Mouse (Mus musculus) ES-E14 (cell line): ENCODE results near the gene Kcnj9. TPM values are rescaled to one million over a fixed set of nuclear protein-coding genes. Genes with fewer than 3 reads are reported as not detected.

ENCODE experiments used
- DNase-seq: peaks from one replicate; pipeline ENCODE4 v3.0.0-alpha.2; 2013; ENCODE audit warnings: low read depth, low spot score
- H3K27ac ChIP-seq: 2 replicates; pipeline ENCODE4 v1.5.1; 2012; ENCODE audit warnings: low read depth, mild to moderate bottlenecking, low read length, moderate library complexity, mixed read lengths; ENCODE audit not compliant: poor library complexity, insufficient read depth, severe bottlenecking
- H3K36me3 ChIP-seq: 2 replicates; pipeline ENCODE4 v1.6.1; 2012; ENCODE audit warnings: mild to moderate bottlenecking, low read length, moderate library complexity, mixed read lengths; ENCODE audit not compliant: control insufficient read depth, poor library complexity, insufficient read depth, severe bottlenecking
- H3K4me1 ChIP-seq, 2 experiments: fragments of 150-350 bp in 1 of 2; sonication (generic) in 1 of 2; 2 replicates each; pipeline ENCODE4 v1.6.1; 2012; ENCODE audit warnings: low read length in 2 of 2, mild to moderate bottlenecking in 1 of 2, mixed read lengths in 1 of 2; ENCODE audit not compliant: control insufficient read depth in 2 of 2, insufficient read depth in 2 of 2, poor library complexity in 1 of 2
- H3K4me3 ChIP-seq, 2 experiments: fragments of 150-350 bp in 1 of 2; sonication (generic) in 1 of 2; 2 replicates each; pipeline ENCODE4 v1.5.1; 2012; ENCODE audit warnings: low read length in 2 of 2, low read depth in 1 of 2, mild to moderate bottlenecking in 1 of 2, mixed read lengths in 1 of 2; ENCODE audit not compliant: insufficient read depth in 1 of 2, poor library complexity in 1 of 2, severe bottlenecking in 1 of 2
- H3K9ac ChIP-seq: 2 replicates; pipeline ENCODE4 v1.6.1; 2012; ENCODE audit warnings: low read depth, mild to moderate bottlenecking, low read length, mixed read lengths; ENCODE audit not compliant: poor library complexity, insufficient read depth, severe bottlenecking
- H3K9me3 ChIP-seq: fragments of 150-350 bp; sonication (generic); 2 replicates; pipeline ENCODE4 v1.6.1; 2012; ENCODE audit warnings: low read depth, mild to moderate bottlenecking, low read length; ENCODE audit not compliant: control insufficient read depth, insufficient read depth
- CHD2 ChIP-seq: IDR thresholded peaks from 2 replicates; pipeline ENCODE4 v1.6.1; 2014; ENCODE audit warnings: mild to moderate bottlenecking, low read depth, low read length, inconsistent platforms
- HCFC1 ChIP-seq: IDR thresholded peaks from 2 replicates; pipeline ENCODE4 v1.6.1; 2012; ENCODE audit warnings: low read length, inconsistent platforms, borderline replicate concordance; ENCODE audit not compliant: insufficient read depth
- MAFK ChIP-seq: IDR thresholded peaks from 2 replicates; pipeline ENCODE4 v1.6.1; 2014; ENCODE audit warnings: mild to moderate bottlenecking, low read depth, low read length, inconsistent platforms; ENCODE audit not compliant: insufficient read depth
- ZC3H11A ChIP-seq: IDR thresholded peaks from 2 replicates; pipeline ENCODE4 v1.6.1; 2012; ENCODE audit warnings: low read depth, mild to moderate bottlenecking, inconsistent platforms, low read length, borderline replicate concordance
- ZNF384 ChIP-seq: IDR thresholded peaks from 2 replicates; pipeline ENCODE4 v1.6.1; 2012; ENCODE audit warnings: low read depth, low read length, inconsistent platforms
- in situ Hi-C, 2 experiments: fragments of 600-800 bp; cut with MboI; formaldehyde crosslinking; loops; one replicate each; pipeline ENCODE4 v1.15.1; 2025; ENCODE audit warnings: low sequenced_read_pairs in 2 of 2, inconsistent platforms in 1 of 2; ENCODE audit not compliant: unreplicated experiment in 2 of 2
- total RNA-seq: library from RNA; depleted of rRNA; stranded (reverse); fragments of 300-350 nt; gene quantifications from 2 replicates; pipeline ENCODE4 v1.2.3, GENCODE M21; 2012

Kcnj9 gene
- total RNA-seq, 1 experiment, result 1.2 TPM

DNA sequence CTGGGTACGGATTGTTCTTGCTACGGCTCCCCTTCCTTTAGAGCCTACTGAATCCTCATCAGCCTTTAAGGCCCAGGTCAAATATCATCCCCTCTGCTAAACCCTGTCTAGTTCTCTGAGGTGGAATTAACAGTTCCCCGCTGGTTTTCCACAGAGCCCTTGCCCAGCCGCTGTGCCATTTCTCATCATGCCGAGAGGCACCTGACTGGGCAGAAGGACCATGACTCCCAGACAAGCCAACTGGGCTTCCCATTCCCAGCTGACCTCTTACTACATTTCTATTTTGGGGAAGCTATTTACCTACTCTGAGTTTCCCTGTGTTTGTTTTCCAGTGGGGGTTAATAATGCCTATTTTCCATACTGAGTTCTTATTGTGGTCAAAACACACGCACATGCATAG lies 46.0 kb downstream of the Kcnj9 start:
- Histone ChIP-seq H3K4me3 (no peak overlapping the region), H3K4me1 (peaks cover 0 to 4% of the 10 kb centered on the region in 2 experiments; a peak in 1 of 4 replicates), H3K36me3 (no peaks in the 10 kb centered on the region), H3K27ac (no peak overlapping the region), H3K9ac (no peak overlapping the region), H3K9me3 (no peaks in the 10 kb centered on the region)
- TF ChIP-seq MAFK, result no peak
- TF ChIP-seq CHD2, result no peak
- no peak for TF ChIP-seq ZC3H11A
- TF ChIP-seq ZNF384, result no peak
- TF ChIP-seq HCFC1, result no peak
- no peak for DNase-seq
- in situ Hi-C loops, result no loop called here

DNA sequence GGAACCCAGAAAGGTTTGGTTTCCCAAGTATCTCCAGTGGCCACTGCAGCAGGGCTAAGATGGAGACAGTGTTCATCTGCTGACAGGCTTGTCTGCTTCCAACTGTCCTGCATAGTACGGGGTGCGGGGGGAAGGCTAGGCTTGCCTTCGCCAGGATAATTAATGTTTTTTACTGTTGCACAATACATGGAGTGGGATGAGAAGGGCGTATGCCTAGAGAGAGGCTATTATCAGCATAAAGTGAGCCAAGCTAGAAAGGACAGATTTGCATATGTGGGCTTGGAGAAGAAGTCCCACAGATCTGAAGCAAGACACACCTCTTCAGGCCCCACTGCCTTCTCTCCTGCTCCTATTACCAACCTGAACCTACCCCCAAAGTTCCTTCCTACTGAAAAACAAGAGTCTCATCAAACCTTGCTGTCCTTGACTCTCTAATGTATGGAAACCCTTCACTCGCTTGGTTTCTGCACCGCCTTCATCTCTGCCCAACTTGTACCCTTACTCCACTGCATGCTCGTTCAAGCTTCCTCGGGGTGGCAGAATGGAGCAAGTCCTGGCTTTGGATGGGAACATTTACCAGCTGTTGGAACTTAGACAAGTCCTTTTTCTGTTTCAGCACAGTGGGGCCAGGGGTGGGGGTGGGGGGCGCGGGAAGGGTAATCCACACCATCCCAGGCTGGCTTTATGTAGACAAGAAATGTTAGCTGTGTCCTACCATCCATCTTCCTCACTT lies 47.4 kb downstream of the Kcnj9 start:
- Histone ChIP-seq H3K4me1 (peaks cover 0 to 4% of the 10 kb centered on the region in 2 experiments; a peak in 1 of 4 replicates), H3K36me3 (no peaks in the 10 kb centered on the region), H3K4me3 (no peak overlapping the region), H3K27ac (no peak overlapping the region), H3K9ac (no peak overlapping the region), H3K9me3 (no peaks in the 10 kb centered on the region)
- DNase-seq, result no peak
- in situ Hi-C loops, result no loop called here
- TF ChIP-seq MAFK, result no peak
- no peak for TF ChIP-seq HCFC1
- TF ChIP-seq CHD2, result no peak
- TF ChIP-seq ZC3H11A, result no peak
- TF ChIP-seq ZNF384, result no peak

DNA sequence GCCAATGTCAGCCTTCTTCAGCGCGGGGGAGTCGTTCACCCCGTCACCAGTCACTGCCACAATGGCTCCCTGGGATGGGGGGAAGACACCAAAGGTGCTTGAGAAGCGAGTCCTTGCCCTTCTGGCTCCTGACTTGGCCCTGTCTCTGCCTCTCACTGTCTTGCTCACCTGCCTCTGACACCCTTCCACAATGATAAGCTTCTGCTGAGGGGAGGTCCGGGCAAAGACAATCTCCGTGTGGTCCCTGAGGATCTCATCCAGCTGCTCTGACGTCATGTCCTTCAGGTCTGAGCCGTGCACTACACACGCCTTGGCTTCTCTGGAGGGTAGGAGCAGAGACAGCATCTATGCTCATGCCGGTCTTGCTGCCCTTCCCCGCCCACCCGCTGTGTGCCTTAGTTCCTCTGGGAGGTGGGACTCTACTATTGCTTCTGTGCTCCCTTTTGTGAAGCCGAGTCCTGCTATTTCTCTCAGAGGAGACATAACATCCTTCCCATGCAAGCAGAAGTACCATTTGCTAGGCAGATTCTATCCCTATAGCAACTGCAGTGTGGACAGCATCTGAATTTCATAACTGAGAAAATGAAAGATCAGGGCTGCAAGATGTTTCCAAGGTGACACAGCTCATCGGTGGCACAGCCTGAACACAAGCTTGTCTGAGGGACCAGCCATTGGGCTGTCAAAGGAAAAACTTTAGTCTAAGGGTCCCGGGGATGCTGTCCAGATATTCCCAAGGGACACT lies 49.2 kb downstream of the Kcnj9 start:
- TF ChIP-seq ZC3H11A (no peak), CHD2 (no peak), HCFC1 (no peak), ZNF384 (no peak), MAFK (no peak)
- no peak overlapping the region for H3K27ac ChIP-seq
- DNase-seq, result no peak
- H3K4me1 ChIP-seq, result peaks cover 0 to 4% of the 10 kb centered on the region in 2 experiments; a peak in 1 of 4 replicates
- no peaks in the 10 kb centered on the region for H3K36me3 ChIP-seq
- in situ Hi-C loops, result no loop called here
- no peak overlapping the region for H3K4me3 ChIP-seq
- H3K9me3 ChIP-seq, result no peaks in the 10 kb centered on the region
- no peak overlapping the region for H3K9ac ChIP-seq

DNA sequence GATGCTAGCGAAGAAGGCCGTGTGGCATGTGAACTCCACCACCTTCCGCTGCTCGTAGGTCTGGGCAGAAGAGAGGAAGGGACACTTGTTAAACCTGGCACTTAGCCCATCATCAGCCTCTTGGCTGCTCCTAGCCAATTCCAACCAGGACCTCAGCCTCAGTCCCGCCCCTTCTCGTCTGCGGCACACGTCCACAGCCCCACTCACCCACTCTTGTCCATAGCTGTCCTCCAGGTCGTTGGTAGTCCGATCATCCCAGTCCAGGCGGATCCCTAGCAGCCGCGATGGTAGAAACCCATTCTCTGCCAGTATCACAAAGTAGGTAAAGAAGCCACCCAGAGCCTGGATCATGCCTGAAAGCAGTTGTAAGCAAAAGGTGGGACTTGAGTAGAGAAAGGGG lies 50.8 kb downstream of the Kcnj9 start:
- Histone ChIP-seq H3K4me3 (no peak overlapping the region), H3K4me1 (peaks cover 0 to 8% of the 10 kb centered on the region in 2 experiments; a peak in 1 of 4 replicates), H3K9ac (no peak overlapping the region), H3K27ac (no peak overlapping the region), H3K36me3 (no peaks in the 10 kb centered on the region), H3K9me3 (no peaks in the 10 kb centered on the region)
- no peak for TF ChIP-seq HCFC1
- in situ Hi-C loops, result no loop called here
- no peak for DNase-seq
